Mouse (Mus musculus) midbrain, embryonic 14.5 days (tissue): ENCODE measurements at regions not wholly inside any gene's neighbourhood (a gene's known extent, or its start where the extent isn't known, plus 50 kb on each side); places are given as distances from the start of the nearest gene placed in this dataset.
A peak's percentile ranks its signal among the peaks of the same experiment; 100 is the strongest.

ENCODE experiments used
- ATAC-seq: fragments of 200-750 bp; cut with Nextera tagmentation; 2 replicates; pipeline ENCODE4 v1.8.0; 2017; ENCODE audit warnings: moderate number of reproducible peaks, moderate library complexity; ENCODE audit not compliant: low FRiP score, low TSS enrichment
- DNase-seq: peaks from one replicate; pipeline ENCODE4 v3.0.0-alpha.2; 2015
- H3K27ac ChIP-seq: fragments of 300-500 bp; sonication (generic); replicated peaks from 2 replicates; pipeline ENCODE4 v1.5.1; 2014; ENCODE audit warnings: mild to moderate bottlenecking, low read depth, low read length, moderate library complexity
- H3K27me3 ChIP-seq: fragments of 300-500 bp; sonication (generic); 2 replicates; pipeline ENCODE4 v1.6.1; 2014; ENCODE audit warnings: low read length, control low read depth, mixed read lengths; ENCODE audit not compliant: control insufficient read depth, insufficient read depth
- H3K36me3 ChIP-seq: fragments of 300-500 bp; sonication (generic); 2 replicates; pipeline ENCODE4 v1.6.1; 2014; ENCODE audit warnings: low read length, control low read depth; ENCODE audit not compliant: control insufficient read depth, insufficient read depth
- H3K4me1 ChIP-seq: fragments of 300-500 bp; sonication (generic); 2 replicates; pipeline ENCODE4 v1.6.1; 2014; ENCODE audit warnings: mild to moderate bottlenecking, antibody characterized with exemption, low read length, control low read depth; ENCODE audit not compliant: control insufficient read depth, insufficient read depth
- H3K4me2 ChIP-seq: fragments of 300-500 bp; sonication (generic); 2 replicates; pipeline ENCODE4 v1.6.1; 2014; ENCODE audit warnings: mild to moderate bottlenecking, low read length, moderate library complexity
- H3K4me3 ChIP-seq: fragments of 300-500 bp; sonication (generic); replicated peaks from 2 replicates; pipeline ENCODE4 v1.5.1; 2014; ENCODE audit warnings: low read depth, low read length
- H3K9ac ChIP-seq: fragments of 300-500 bp; sonication (generic); replicated peaks from 2 replicates; pipeline ENCODE4 v1.6.1; 2014; ENCODE audit warnings: mild to moderate bottlenecking, low read length, moderate library complexity
- H3K9me3 ChIP-seq: fragments of 300-500 bp; sonication (generic); 2 replicates; pipeline ENCODE4 v1.6.1; 2016; ENCODE audit warnings: low read length, control low read depth, mixed read lengths; ENCODE audit not compliant: control insufficient read depth
- WGBS: fragments of 180-500 bp; shearing (Covaris S2); extraction: QIAGEN DNeasy Blood & Tissue Kit; methylation state at CpG from one replicate; pipeline ENCODE4 v1.1.7; 2014; 5-methylcytosine and 5-hydroxymethylcytosine counted together

- Histone ChIP-seq H3K4me1 (peaks cover 4% of the 10 kb centered on the region; the same call in 1 of the 2 replicates), H3K4me3 (no peak overlapping the region), H3K4me2 (no peak overlapping the region), H3K27ac (no peak overlapping the region), H3K9ac (no peak overlapping the region), H3K27me3 (no peaks in the 10 kb centered on the region), H3K9me3 (no peaks in the 10 kb centered on the region), H3K36me3 (no peaks in the 10 kb centered on the region)
- ATAC-seq (no peak), DNase-seq (no peak)
- 65% methylated on average over 4 of the region's 4 CpGs for WGBS
Measured at GRCm38 (mm10) chr13:53652826-53653225, 180.0 kb upstream of the Msx2 start.

- 95% methylated on average over 15 of the region's 15 CpGs for WGBS
- H3K36me3 ChIP-seq, result no peaks in the 10 kb centered on the region
- no peak overlapping the region for H3K4me2 ChIP-seq
- H3K27me3 ChIP-seq, result no peaks in the 10 kb centered on the region
- H3K9ac ChIP-seq, result no peak overlapping the region
- H3K27ac ChIP-seq, result no peak overlapping the region
- DNase-seq (no peak), ATAC-seq (no peak)
- H3K4me3 ChIP-seq, result no peak overlapping the region
- 0 out of 2 replicates have a peak, but pooled peaks cover 5% of the 10 kb centered on the region for H3K9me3 ChIP-seq
- peaks cover 4% of the 10 kb centered on the region; the same call in 1 of the 2 replicates for H3K4me1 ChIP-seq
Measured at GRCm38 (mm10) chr13:53648353-53648752, 175.5 kb upstream of the Msx2 start.

- Histone ChIP-seq H3K27me3 (no peaks in the 10 kb centered on the region), H3K36me3 (no peaks in the 10 kb centered on the region), H3K27ac (no peak overlapping the region), H3K9me3 (0 out of 2 replicates have a peak, but pooled peaks cover 5% of the 10 kb centered on the region), H3K9ac (no peak overlapping the region), H3K4me3 (no peak overlapping the region), H3K4me1 (no peaks in the 10 kb centered on the region), H3K4me2 (no peak overlapping the region)
- peak; percentile 20 for DNase-seq
- 67% methylated on average over 5 of the region's 5 CpGs for WGBS
- ATAC-seq, result no peak
Measured at GRCm38 (mm10) chr13:53642557-53642956, 169.7 kb upstream of the Msx2 start.

- 78% methylated on average over 5 of the region's 5 CpGs for WGBS
- Histone ChIP-seq H3K27me3 (no peaks in the 10 kb centered on the region), H3K36me3 (no peaks in the 10 kb centered on the region), H3K9ac (no peak overlapping the region), H3K9me3 (0 out of 2 replicates have a peak, but pooled peaks cover under 1% of the 10 kb centered on the region), H3K4me1 (no peaks in the 10 kb centered on the region), H3K4me3 (no peak overlapping the region), H3K27ac (no peak overlapping the region), H3K4me2 (no peak overlapping the region)
- DNase-seq, result peak; percentile 55
- ATAC-seq, result no peak
Measured at GRCm38 (mm10) chr13:53639584-53639983, 166.7 kb upstream of the Msx2 start.

GRCm38 (mm10) chr13:53639115-53639514 lies 166.2 kb upstream of the Msx2 start:
- WGBS, result 66% methylated on average over 10 of the region's 10 CpGs
- Histone ChIP-seq H3K27ac (no peak overlapping the region), H3K4me1 (no peaks in the 10 kb centered on the region), H3K9me3 (no peaks in the 10 kb centered on the region), H3K4me2 (no peak overlapping the region), H3K27me3 (no peaks in the 10 kb centered on the region), H3K36me3 (no peaks in the 10 kb centered on the region), H3K4me3 (no peak overlapping the region), H3K9ac (no peak overlapping the region)
- ATAC-seq, result no peak
- DNase-seq, result no peak

GRCm38 (mm10) chr13:53636011-53636410 lies 163.1 kb upstream of the Msx2 start:
- 79% methylated on average over 5 of the region's 5 CpGs for WGBS
- no peak for DNase-seq
- no peaks in the 10 kb centered on the region for H3K27me3 ChIP-seq
- H3K4me2 ChIP-seq, result no peak overlapping the region
- no peaks in the 10 kb centered on the region for H3K36me3 ChIP-seq
- no peaks in the 10 kb centered on the region for H3K9me3 ChIP-seq
- H3K27ac ChIP-seq, result no peak overlapping the region
- H3K4me1 ChIP-seq, result no peaks in the 10 kb centered on the region
- H3K9ac ChIP-seq, result no peak overlapping the region
- ATAC-seq, result no peak
- H3K4me3 ChIP-seq, result no peak overlapping the region

GRCm38 (mm10) chr13:53634637-53635203 lies 161.8 kb upstream of the Msx2 start:
- DNase-seq (peak; percentile 40), ATAC-seq (no peak)
- no peak overlapping the region for H3K9ac ChIP-seq
- H3K4me2 ChIP-seq, result no peak overlapping the region
- 50% methylated on average over 9 of the region's 9 CpGs for WGBS
- no peak overlapping the region for H3K4me3 ChIP-seq
- H3K27ac ChIP-seq, result no peak overlapping the region
- no peaks in the 10 kb centered on the region for H3K9me3 ChIP-seq
- H3K27me3 ChIP-seq, result no peaks in the 10 kb centered on the region
- H3K36me3 ChIP-seq, result no peaks in the 10 kb centered on the region
- no peaks in the 10 kb centered on the region for H3K4me1 ChIP-seq

GRCm38 (mm10) chr13:53598050-53598449 lies 125.2 kb upstream of the Msx2 start:
- no peak overlapping the region for H3K4me3 ChIP-seq
- H3K27me3 ChIP-seq, result no peaks in the 10 kb centered on the region; the same call in 1 of the 2 replicates
- DNase-seq (no peak), ATAC-seq (no peak)
- no peaks in the 10 kb centered on the region for H3K36me3 ChIP-seq
- no peak overlapping the region for H3K27ac ChIP-seq
- H3K4me1 ChIP-seq, result peaks cover 7% of the 10 kb centered on the region; the same call in 1 of the 2 replicates
- 62% methylated on average over 10 of the region's 10 CpGs for WGBS
- H3K4me2 ChIP-seq, result no peak overlapping the region
- no peak overlapping the region for H3K9ac ChIP-seq
- H3K9me3 ChIP-seq, result no peaks in the 10 kb centered on the region
